Mouse (Mus musculus) hindbrain, embryonic 13.5 days (tissue): ENCODE data around the gene Sec24d. TPM values are rescaled to one million over a fixed set of nuclear protein-coding genes. Genes with fewer than 3 reads are reported as not detected.

Experiments used
- ATAC-seq: fragments of 200-750 bp; cut with Nextera tagmentation; 2 replicates; pipeline ENCODE4 v1.8.0; 2017; ENCODE audit warnings: moderate TSS enrichment; ENCODE audit not compliant: low FRiP score
- H3K27ac ChIP-seq: fragments of 300-500 bp; sonication (generic); 2 replicates; pipeline ENCODE4 v1.5.1; 2015; ENCODE audit warnings: inconsistent platforms, mild to moderate bottlenecking, moderate library complexity
- H3K27me3 ChIP-seq: fragments of 300-500 bp; sonication (generic); 2 replicates; pipeline ENCODE4 v1.6.1; 2015; ENCODE audit warnings: mild to moderate bottlenecking, inconsistent platforms
- H3K36me3 ChIP-seq: fragments of 300-500 bp; sonication (generic); 2 replicates; pipeline ENCODE4 v1.6.1; 2015; ENCODE audit warnings: mild to moderate bottlenecking, inconsistent platforms
- H3K4me1 ChIP-seq: fragments of 300-500 bp; sonication (generic); replicated peaks from 2 replicates; pipeline ENCODE4 v1.6.1; 2015; ENCODE audit warnings: inconsistent platforms
- H3K4me2 ChIP-seq: fragments of 300-500 bp; sonication (generic); 2 replicates; pipeline ENCODE4 v1.6.1; 2015; ENCODE audit warnings: inconsistent platforms, mild to moderate bottlenecking, moderate library complexity
- H3K4me3 ChIP-seq: fragments of 300-500 bp; sonication (generic); 2 replicates; pipeline ENCODE4 v1.5.1; 2015; ENCODE audit warnings: mild to moderate bottlenecking, inconsistent platforms
- H3K9ac ChIP-seq: fragments of 300-500 bp; sonication (generic); 2 replicates; pipeline ENCODE4 v1.6.1; 2015; ENCODE audit warnings: mild to moderate bottlenecking, inconsistent platforms
- H3K9me3 ChIP-seq: fragments of 300-500 bp; sonication (generic); 2 replicates; pipeline ENCODE4 v1.6.1; 2016; ENCODE audit warnings: inconsistent platforms
- WGBS: fragments of 180-500 bp; shearing (Covaris S2); methylation state at CpG from one replicate; pipeline ENCODE4 v1.1.7; 2015; 5-methylcytosine and 5-hydroxymethylcytosine counted together
- polyA plus RNA-seq: library from polyadenylated mRNA; unstranded; fragments of >200 nt; fragmentation: Nextera tagmentation; extraction: Ambion mirVana; gene quantifications from 2 replicates; pipeline ENCODE4 v1.2.1, GENCODE M21; 2015

Sec24d gene
- polyA plus RNA-seq, 1 experiment from 2014 or later: 14.5 TPM

GRCm38 (mm10) chr3:123301521-123301920 lies 34.3 kb downstream of the Sec24d start:
- H3K4me1 ChIP-seq: no peaks in the 10 kb centered on the region
- H3K9ac ChIP-seq: no peak overlapping the region
- H3K36me3 ChIP-seq: peaks cover 11% of the 10 kb centered on the region
- 95% methylated on average over 2 of the region's 2 CpGs for WGBS
- 0 out of 2 replicates have a peak, but pooled peaks cover 7% of the 10 kb centered on the region for H3K9me3 ChIP-seq
- no peak overlapping the region for H3K4me3 ChIP-seq
- no peak overlapping the region for H3K4me2 ChIP-seq
- H3K27me3 ChIP-seq: no peaks in the 10 kb centered on the region
- H3K27ac ChIP-seq: no peak overlapping the region
- ATAC-seq: no peak

GRCm38 (mm10) chr3:123305611-123306010 lies 38.4 kb downstream of the Sec24d start:
- no peak for ATAC-seq
- Histone ChIP-seq H3K4me1 (no peaks in the 10 kb centered on the region), H3K4me2 (no peak overlapping the region), H3K4me3 (no peak overlapping the region), H3K27ac (no peak overlapping the region), H3K9ac (no peak overlapping the region), H3K9me3 (0 out of 2 replicates have a peak, but pooled peaks cover 7% of the 10 kb centered on the region), H3K36me3 (peaks cover 11% of the 10 kb centered on the region), H3K27me3 (no peaks in the 10 kb centered on the region)
- 93% methylated on average over 15 of the region's 15 CpGs for WGBS

GRCm38 (mm10) chr3:123307446-123307845 lies 40.2 kb downstream of the Sec24d start:
- Histone ChIP-seq H3K27me3 (no peaks in the 10 kb centered on the region), H3K4me1 (no peaks in the 10 kb centered on the region), H3K9me3 (0 out of 2 replicates have a peak, but pooled peaks cover 2% of the 10 kb centered on the region), H3K4me2 (no peak overlapping the region), H3K27ac (no peak overlapping the region), H3K4me3 (no peak overlapping the region), H3K36me3 (peaks cover 3% of the 10 kb centered on the region), H3K9ac (no peak overlapping the region)
- no peak for ATAC-seq
- 99% methylated on average over 6 of the region's 6 CpGs for WGBS

- no peaks in the 10 kb centered on the region for H3K9me3 ChIP-seq
- no peak overlapping the region for H3K4me2 ChIP-seq
- no peak overlapping the region for H3K4me3 ChIP-seq
- 74% methylated on average over 6 of the region's 6 CpGs for WGBS
- H3K27me3 ChIP-seq: no peaks in the 10 kb centered on the region
- H3K36me3 ChIP-seq: no peaks in the 10 kb centered on the region
- H3K9ac ChIP-seq: no peak overlapping the region
- H3K4me1 ChIP-seq: no peaks in the 10 kb centered on the region
- ATAC-seq: no peak
- H3K27ac ChIP-seq: no peak overlapping the region
Measured at GRCm38 (mm10) chr3:123309141-123309540, 41.9 kb downstream of the Sec24d start.

DNA sequence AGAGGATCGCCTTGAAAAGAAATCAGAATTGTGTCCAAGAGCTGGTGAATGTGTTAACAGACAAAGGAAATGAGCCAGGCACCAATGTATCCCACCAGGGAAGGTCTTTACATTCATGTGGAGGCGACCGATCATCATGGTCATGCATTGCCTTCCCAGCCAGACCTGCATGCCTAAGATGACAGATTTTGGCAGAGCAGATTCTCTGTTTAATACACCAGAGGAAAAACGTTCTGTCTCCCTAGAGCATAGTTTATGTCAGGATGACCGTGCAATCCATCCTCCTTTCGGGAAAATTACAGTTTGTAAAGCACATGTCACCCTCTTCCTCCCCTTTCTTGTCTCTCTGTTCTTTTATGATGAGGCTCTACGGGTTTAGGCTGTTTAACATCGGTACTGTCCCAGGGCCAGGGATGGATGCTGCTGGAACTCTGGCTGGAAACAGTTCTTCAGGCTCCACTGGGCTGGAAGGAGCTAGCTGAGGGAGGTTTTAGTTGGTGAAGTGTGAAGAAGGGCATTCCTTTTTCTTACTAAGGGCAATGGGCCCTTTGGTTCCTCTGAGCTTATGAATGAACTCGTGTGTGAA lies 45.3 kb downstream of the Sec24d start:
- no peaks in the 10 kb centered on the region for H3K4me1 ChIP-seq
- H3K27me3 ChIP-seq: no peaks in the 10 kb centered on the region
- no peak for ATAC-seq
- no peaks in the 10 kb centered on the region for H3K36me3 ChIP-seq
- no peak overlapping the region for H3K27ac ChIP-seq
- no peak overlapping the region for H3K4me2 ChIP-seq
- H3K9ac ChIP-seq: no peak overlapping the region
- no peak overlapping the region for H3K4me3 ChIP-seq
- WGBS: 87% methylated on average over 9 of the region's 9 CpGs
- H3K9me3 ChIP-seq: no peaks in the 10 kb centered on the region

GRCm38 (mm10) chr3:123313477-123313876 lies 46.2 kb downstream of the Sec24d start:
- 78% methylated on average over 5 of the region's 5 CpGs for WGBS
- no peaks in the 10 kb centered on the region for H3K27me3 ChIP-seq
- H3K36me3 ChIP-seq: no peaks in the 10 kb centered on the region
- H3K27ac ChIP-seq: no peak overlapping the region
- H3K4me3 ChIP-seq: no peak overlapping the region
- no peaks in the 10 kb centered on the region for H3K4me1 ChIP-seq
- no peak overlapping the region for H3K4me2 ChIP-seq
- H3K9me3 ChIP-seq: no peaks in the 10 kb centered on the region
- no peak overlapping the region for H3K9ac ChIP-seq
- ATAC-seq: no peak

DNA sequence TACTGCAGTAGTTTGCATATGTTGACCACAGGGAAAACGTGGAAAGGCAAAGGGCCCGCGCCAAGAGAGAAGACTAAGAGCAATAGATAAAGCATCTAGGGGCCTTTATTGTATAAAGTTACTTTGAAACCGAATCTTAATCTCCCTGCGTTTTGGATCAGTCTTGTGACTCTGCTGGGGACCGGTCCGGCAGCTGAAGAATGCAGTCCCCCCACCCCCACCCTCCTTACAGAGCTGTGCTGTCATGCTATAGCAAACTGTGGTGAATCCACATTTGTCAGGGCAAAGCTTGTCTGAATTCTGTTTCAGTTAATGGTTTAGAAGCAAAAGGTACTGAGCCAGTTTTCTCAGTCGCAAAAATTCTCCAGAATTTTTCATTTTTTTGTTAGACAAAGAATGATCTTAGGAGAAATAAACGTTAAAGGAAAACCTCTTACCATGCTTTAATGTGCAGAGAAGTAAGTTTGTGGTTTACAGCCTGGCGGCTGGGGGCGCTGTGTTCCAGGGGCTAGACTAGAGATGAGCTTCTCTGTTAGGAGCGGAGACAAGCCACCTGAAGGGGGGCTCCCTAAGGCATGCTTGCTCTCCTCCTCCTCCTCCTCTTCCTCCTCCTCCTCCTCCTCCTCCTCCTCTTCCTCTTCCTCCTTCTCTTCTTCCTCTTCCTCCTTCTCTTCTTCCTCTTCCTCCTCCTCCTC lies 46.8 kb downstream of the Sec24d start:
- ATAC-seq: no peak
- Histone ChIP-seq H3K27me3 (no peaks in the 10 kb centered on the region), H3K27ac (no peak overlapping the region), H3K9ac (no peak overlapping the region), H3K4me1 (no peaks in the 10 kb centered on the region), H3K36me3 (no peaks in the 10 kb centered on the region), H3K9me3 (no peaks in the 10 kb centered on the region), H3K4me2 (no peak overlapping the region), H3K4me3 (no peak overlapping the region)
- WGBS: 33% methylated on average over 12 of the region's 12 CpGs

DNA sequence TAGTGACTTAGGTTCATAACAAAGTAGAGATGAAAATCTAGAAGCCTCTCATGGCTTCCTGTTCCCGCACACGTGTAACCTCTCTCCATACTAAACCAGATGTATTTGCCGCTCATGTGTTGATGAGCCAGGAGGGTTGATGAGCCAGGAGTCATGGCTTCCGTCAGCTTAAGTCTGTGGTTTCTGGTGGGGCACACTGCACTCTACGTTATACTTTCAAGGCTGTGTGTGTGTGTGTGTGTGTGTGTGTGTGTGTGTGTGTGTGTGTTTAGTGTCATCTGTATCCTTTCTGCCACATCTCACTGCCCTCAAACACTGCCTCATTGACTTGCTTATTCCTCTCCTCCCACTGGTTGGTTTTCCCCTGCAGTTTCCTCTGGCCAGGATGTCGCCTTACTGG lies 48.8 kb downstream of the Sec24d start:
- WGBS: 78% methylated on average over 6 of the region's 6 CpGs
- no peak overlapping the region for H3K4me3 ChIP-seq

DNA sequence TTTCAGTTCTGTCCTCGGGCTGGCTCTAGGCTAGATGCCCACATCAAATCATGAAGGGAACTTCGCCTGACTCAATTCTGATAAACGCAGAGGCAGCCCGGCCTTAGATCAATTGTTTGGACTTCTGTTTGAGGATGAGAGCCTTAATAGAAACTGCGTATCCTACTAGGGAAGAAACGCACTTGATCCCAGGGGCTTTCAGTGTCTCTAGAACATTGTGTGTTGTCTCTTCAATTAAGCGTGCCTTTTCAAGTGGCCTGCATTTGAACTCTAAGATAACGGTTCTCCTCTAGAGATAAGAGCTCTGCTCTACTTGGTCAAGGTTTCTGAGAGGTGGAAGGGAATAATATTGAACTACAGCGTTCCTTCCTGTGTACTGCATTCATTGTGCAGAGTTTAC lies 49.8 kb downstream of the Sec24d start:
- 84% methylated on average over 9 of the region's 9 CpGs for WGBS
- H3K27ac ChIP-seq: no peak overlapping the region
- no peaks in the 10 kb centered on the region for H3K9me3 ChIP-seq
- H3K27me3 ChIP-seq: no peaks in the 10 kb centered on the region
- H3K36me3 ChIP-seq: no peaks in the 10 kb centered on the region
- no peak overlapping the region for H3K4me2 ChIP-seq
- no peak overlapping the region for H3K9ac ChIP-seq
- no peak for ATAC-seq
- no peaks in the 10 kb centered on the region for H3K4me1 ChIP-seq
- no peak overlapping the region for H3K4me3 ChIP-seq

More for the DNA sequence above, 48.8 kb downstream of the Sec24d start:
- Histone ChIP-seq H3K9me3 (no peaks in the 10 kb centered on the region), H3K36me3 (no peaks in the 10 kb centered on the region), H3K9ac (no peak overlapping the region), H3K4me1 (no peaks in the 10 kb centered on the region), H3K4me2 (no peak overlapping the region), H3K27ac (no peak overlapping the region), H3K27me3 (no peaks in the 10 kb centered on the region)
- no peak for ATAC-seq

- Histone ChIP-seq H3K9me3 (no peaks in the 10 kb centered on the region), H3K4me3 (no peak overlapping the region), H3K4me1 (no peaks in the 10 kb centered on the region), H3K4me2 (no peak overlapping the region), H3K9ac (no peak overlapping the region), H3K27me3 (no peaks in the 10 kb centered on the region), H3K36me3 (no peaks in the 10 kb centered on the region), H3K27ac (no peak overlapping the region)
- ATAC-seq: no peak
- WGBS: 83% methylated on average over 9 of the region's 9 CpGs
Measured at GRCm38 (mm10) chr3:123320341-123320740, 53.1 kb downstream of the Sec24d start.

DNA sequence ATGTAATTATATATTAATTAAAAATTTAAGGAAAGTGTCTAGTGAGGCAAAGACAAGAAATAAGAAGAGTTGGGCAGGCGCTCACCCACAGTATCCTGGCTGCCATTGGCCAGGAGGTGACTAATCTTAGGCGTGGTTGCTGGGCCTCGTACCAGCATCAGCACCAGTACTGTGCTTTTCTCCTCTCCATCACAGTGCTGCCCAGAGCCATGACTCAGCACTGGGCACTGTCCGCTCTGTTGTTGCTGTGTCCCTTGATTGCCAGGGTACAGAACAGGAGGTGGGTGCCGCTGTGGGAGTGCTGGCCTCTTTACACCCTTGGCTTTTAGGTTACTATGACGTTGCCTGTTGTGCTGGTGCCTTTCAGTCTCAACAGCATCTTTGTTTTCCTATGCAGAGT lies 54.4 kb downstream of the Sec24d start:
- Histone ChIP-seq H3K9me3 (no peaks in the 10 kb centered on the region), H3K9ac (no peak overlapping the region), H3K27ac (no peak overlapping the region), H3K4me1 (no peaks in the 10 kb centered on the region), H3K4me2 (no peak overlapping the region), H3K36me3 (no peaks in the 10 kb centered on the region), H3K27me3 (no peaks in the 10 kb centered on the region), H3K4me3 (no peak overlapping the region)
- WGBS: 88% methylated on average over 6 of the region's 6 CpGs
- peak; percentile 66 for ATAC-seq

GRCm38 (mm10) chr3:123322147-123322546 lies 54.9 kb downstream of the Sec24d start:
- H3K9me3 ChIP-seq: no peaks in the 10 kb centered on the region
- H3K9ac ChIP-seq: no peak overlapping the region; the same call in 1 of the 2 replicates
- H3K36me3 ChIP-seq: no peaks in the 10 kb centered on the region
- no peak overlapping the region for H3K4me3 ChIP-seq
- no peaks in the 10 kb centered on the region for H3K27me3 ChIP-seq
- H3K4me1 ChIP-seq: no peaks in the 10 kb centered on the region
- H3K4me2 ChIP-seq: no peak overlapping the region
- 0 out of 2 replicates have a peak, but pooled peaks have one; percentile 36 for ATAC-seq
- no peak overlapping the region for H3K27ac ChIP-seq
- 33% methylated on average over 1 of the region's 1 CpGs for WGBS

DNA sequence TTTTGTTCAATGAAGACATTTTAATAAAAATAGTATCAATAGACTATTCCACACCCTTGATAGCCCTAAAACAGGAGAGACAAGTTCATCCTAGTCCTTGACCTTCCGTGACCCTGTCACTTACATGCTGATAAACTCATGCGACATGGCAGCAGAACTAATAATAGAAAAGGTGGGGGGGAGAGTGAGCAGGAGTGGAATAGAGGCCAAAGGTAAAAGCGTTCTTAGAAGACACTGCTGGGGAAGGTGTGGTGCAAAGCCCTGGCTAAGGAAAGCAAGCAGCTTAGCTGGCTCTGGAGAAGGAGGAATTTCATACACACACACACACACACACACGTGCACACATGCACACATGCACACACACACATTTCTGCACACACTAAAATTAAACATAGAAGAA lies 57.1 kb downstream of the Sec24d start:
- Histone ChIP-seq H3K4me1 (no peaks in the 10 kb centered on the region), H3K4me3 (no peak overlapping the region), H3K36me3 (no peaks in the 10 kb centered on the region), H3K9me3 (no peaks in the 10 kb centered on the region), H3K4me2 (no peak overlapping the region), H3K27ac (no peak overlapping the region), H3K9ac (no peak overlapping the region), H3K27me3 (no peaks in the 10 kb centered on the region)
- no peak for ATAC-seq
- WGBS: 79% methylated on average over 4 of the region's 4 CpGs
